Mouse (Mus musculus): ENCODE measurements around the gene Tbx2. TPM values are rescaled to one million over a fixed set of nuclear protein-coding genes. Genes with fewer than 3 reads are reported as not detected.

The Tbx2 gene
- polyA plus RNA-seq, 1 experiment from 2014 or later = 0.83 TPM

DNA sequence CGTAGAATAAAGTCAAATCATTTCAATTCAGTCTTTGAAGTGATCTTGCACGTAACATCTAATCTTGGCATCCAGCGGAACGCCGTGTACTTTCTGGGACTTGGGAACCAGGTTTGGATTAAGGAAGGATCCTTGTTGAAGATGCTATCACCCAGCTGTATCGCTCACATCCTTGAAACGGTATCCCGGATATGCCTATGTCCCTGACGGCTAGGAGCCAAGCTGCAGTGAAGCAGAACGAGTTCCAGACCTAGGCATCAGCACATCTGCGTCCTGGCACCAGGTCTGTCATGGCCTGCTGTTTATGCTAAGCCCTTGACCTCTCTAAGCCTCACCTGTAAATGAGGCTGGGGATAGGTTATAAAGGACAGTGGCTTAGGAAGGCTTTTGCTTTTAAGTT, 32.0 kb upstream of the Tbx2 start:
- WGBS = 54% methylated on average over 11 of the region's 11 CpGs
- DNase-seq = no peak
- Histone ChIP-seq H3K4me1 (ENCODE audit: control insufficient read depth, insufficient read depth, low read length) (no peaks in the 10 kb centered on the region), H3K27me3 (ENCODE audit: control insufficient read depth, insufficient read depth, low read length) (no peaks in the 10 kb centered on the region), H3K36me3 (ENCODE audit: control insufficient read depth, insufficient read depth, low read length) (no peaks in the 10 kb centered on the region), H3K4me2 (ENCODE audit: low read length) (no peak overlapping the region), H3K27ac (replicated peaks; ENCODE audit: low read depth, low read length) (no peak overlapping the region), H3K9ac (replicated peaks; ENCODE audit: low read length) (no peak overlapping the region), H3K4me3 (replicated peaks; ENCODE audit: low read depth, low read length) (no peak overlapping the region), H3K9me3 (ENCODE audit: control insufficient read depth, low read length) (no peaks in the 10 kb centered on the region)
- no peak for ATAC-seq (ENCODE audit: low FRiP score, low TSS enrichment)

DNA sequence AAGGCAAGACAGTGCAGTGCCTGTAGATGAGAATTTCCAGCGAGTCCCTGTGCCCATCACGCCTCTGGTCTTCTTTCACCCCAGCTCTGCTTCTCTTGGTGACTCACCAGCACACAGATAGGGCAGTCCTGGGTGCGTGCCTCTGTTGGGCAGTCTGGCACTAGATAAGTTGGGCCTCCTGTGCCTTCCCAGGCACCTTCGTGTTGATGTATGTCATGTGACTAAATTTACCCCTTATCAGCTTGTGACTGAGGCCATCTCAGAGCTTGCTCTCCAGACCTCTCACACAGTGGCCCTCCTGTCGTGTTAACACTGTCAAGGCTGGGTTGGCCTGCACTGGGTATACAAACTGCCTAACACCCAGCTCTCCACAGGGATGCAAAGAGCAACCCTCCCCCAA, 28.3 kb upstream of the Tbx2 start:
- Histone ChIP-seq H3K9me3 (ENCODE audit: control insufficient read depth, low read length) (no peaks in the 10 kb centered on the region), H3K4me1 (ENCODE audit: control insufficient read depth, insufficient read depth, low read length) (no peaks in the 10 kb centered on the region), H3K4me3 (replicated peaks; ENCODE audit: low read depth, low read length) (no peak overlapping the region), H3K27ac (replicated peaks; ENCODE audit: low read depth, low read length) (no peak overlapping the region), H3K27me3 (ENCODE audit: control insufficient read depth, insufficient read depth, low read length) (no peaks in the 10 kb centered on the region), H3K36me3 (ENCODE audit: control insufficient read depth, insufficient read depth, low read length) (no peaks in the 10 kb centered on the region), H3K9ac (replicated peaks; ENCODE audit: low read length) (no peak overlapping the region), H3K4me2 (ENCODE audit: low read length) (no peak overlapping the region)
- 81% methylated on average over 5 of the region's 5 CpGs for whole genome bisulfite sequencing
- ATAC-seq (ENCODE audit: low FRiP score, low TSS enrichment) = no peak
- no peak for DNase-seq

DNA sequence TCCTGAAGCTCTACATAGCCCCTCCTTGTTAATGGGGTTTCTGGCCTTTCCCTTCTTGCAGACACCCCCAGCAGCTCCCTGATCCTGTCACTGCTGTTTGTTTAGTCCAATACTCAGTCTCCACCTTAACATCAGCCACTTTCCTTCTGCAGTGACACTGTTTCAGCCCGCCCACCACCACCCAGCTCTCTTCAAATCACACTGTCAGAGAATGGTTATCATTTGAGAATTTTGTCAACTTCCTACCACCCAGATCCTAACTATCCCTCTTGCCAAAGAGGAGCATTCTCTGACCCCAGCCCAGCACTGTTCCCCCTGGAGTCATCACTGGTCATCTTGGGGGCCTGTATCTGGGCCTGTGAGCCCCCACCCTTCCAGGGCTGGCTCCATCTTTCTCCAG, 26.6 kb upstream of the Tbx2 start:
- no peak overlapping the region for H3K9ac ChIP-seq (replicated peaks; ENCODE audit: low read length)
- H3K9me3 ChIP-seq (ENCODE audit: control insufficient read depth, low read length) = no peaks in the 10 kb centered on the region
- no peak overlapping the region for H3K27ac ChIP-seq (replicated peaks; ENCODE audit: low read depth, low read length)
- 74% methylated on average over 1 of the region's 1 CpGs for WGBS
- no peak overlapping the region for H3K4me3 ChIP-seq (replicated peaks; ENCODE audit: low read depth, low read length)
- no peak for ATAC-seq (ENCODE audit: low FRiP score, low TSS enrichment)
- no peak overlapping the region for H3K4me2 ChIP-seq (ENCODE audit: low read length)
- no peaks in the 10 kb centered on the region for H3K27me3 ChIP-seq (ENCODE audit: control insufficient read depth, insufficient read depth, low read length)
- H3K36me3 ChIP-seq (ENCODE audit: control insufficient read depth, insufficient read depth, low read length) = no peaks in the 10 kb centered on the region
- DNase-seq = no peak
- H3K4me1 ChIP-seq (ENCODE audit: control insufficient read depth, insufficient read depth, low read length) = no peaks in the 10 kb centered on the region

DNA sequence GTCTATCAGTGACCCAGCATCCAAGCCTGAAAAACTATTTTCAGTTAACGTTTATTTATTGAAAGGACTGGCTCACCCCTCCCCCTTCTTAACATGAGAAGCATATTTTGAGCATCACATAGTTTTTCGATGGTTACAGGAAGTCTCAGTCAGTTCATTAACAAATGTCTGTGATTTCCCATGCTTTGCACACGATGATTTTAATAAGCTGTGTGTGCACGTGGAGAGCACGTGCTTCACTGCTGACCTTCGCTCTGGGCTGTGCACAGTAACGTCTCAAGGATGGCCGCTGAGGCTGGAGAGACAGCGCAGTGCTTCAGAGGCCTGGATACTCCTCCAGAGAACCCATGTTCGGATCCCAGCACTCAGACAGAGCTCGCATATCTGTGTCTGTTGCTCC, 25.0 kb upstream of the Tbx2 start:
- no peak for DNase-seq
- WGBS = 91% methylated on average over 11 of the region's 11 CpGs
- H3K27me3 ChIP-seq (ENCODE audit: control insufficient read depth, insufficient read depth, low read length) = no peaks in the 10 kb centered on the region

DNA sequence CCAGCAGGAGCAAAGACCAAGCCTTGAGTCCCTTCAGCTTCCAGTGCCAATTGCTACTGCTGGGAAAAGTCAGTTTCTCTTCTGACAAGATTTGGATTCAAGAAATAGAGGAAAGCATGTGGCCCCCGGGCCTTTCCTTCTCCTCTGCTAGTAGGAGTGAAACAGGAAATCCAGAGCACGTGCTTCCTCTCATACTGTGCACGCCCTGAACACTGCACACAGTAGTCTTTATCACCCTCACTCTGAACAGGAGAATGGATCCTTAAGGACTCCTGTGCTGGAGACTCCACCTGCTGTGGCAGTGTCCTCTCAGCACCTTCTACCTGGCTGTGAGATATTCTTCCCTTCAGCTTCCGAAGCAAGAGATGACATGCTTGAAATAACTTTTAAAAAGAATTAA, 21.1 kb upstream of the Tbx2 start:
- no peaks in the 10 kb centered on the region for H3K9me3 ChIP-seq (ENCODE audit: control insufficient read depth, low read length)
- H3K4me1 ChIP-seq (ENCODE audit: control insufficient read depth, insufficient read depth, low read length) = no peaks in the 10 kb centered on the region
- H3K36me3 ChIP-seq (ENCODE audit: control insufficient read depth, insufficient read depth, low read length) = no peaks in the 10 kb centered on the region
- H3K27ac ChIP-seq (replicated peaks; ENCODE audit: low read depth, low read length) = no peak overlapping the region
- ATAC-seq (ENCODE audit: low FRiP score, low TSS enrichment) = no peak
- DNase-seq = no peak
- H3K4me3 ChIP-seq (replicated peaks; ENCODE audit: low read depth, low read length) = no peak overlapping the region
- 86% methylated on average over 4 of the region's 4 CpGs for WGBS
- H3K9ac ChIP-seq (replicated peaks; ENCODE audit: low read length) = no peak overlapping the region
- H3K27me3 ChIP-seq (ENCODE audit: control insufficient read depth, insufficient read depth, low read length) = no peaks in the 10 kb centered on the region
- no peak overlapping the region for H3K4me2 ChIP-seq (ENCODE audit: low read length)

More for the DNA sequence above, 25.0 kb upstream of the Tbx2 start:
- Histone ChIP-seq H3K4me2 (ENCODE audit: low read length) (no peak overlapping the region), H3K9me3 (ENCODE audit: control insufficient read depth, low read length) (no peaks in the 10 kb centered on the region), H3K36me3 (ENCODE audit: control insufficient read depth, insufficient read depth, low read length) (no peaks in the 10 kb centered on the region), H3K9ac (replicated peaks; ENCODE audit: low read length) (no peak overlapping the region), H3K27ac (replicated peaks; ENCODE audit: low read depth, low read length) (no peak overlapping the region), H3K4me3 (replicated peaks; ENCODE audit: low read depth, low read length) (no peak overlapping the region), H3K4me1 (ENCODE audit: control insufficient read depth, insufficient read depth, low read length) (no peaks in the 10 kb centered on the region)
- ATAC-seq (ENCODE audit: low FRiP score, low TSS enrichment) = no peak

DNA sequence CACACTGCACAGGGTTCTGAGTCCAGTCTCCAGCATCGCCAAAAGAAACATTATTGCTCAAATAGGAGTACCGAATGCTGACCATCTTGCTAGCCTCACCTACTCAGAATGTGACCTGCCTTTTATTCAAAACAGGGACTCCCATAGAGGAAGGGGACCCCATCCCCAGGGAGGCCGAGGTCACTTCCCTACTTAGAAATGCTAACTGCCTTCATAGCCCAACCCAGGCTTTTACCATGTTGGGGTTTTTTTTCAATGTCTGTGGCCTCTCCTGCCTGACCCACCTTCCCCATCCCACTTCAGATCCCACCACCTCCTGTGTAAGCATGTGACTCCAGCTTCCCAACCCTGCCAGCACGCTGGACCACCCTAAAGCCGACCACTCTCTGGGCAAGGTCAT, 20.7 kb upstream of the Tbx2 start:
- 91% methylated on average over 5 of the region's 5 CpGs for WGBS

DNA sequence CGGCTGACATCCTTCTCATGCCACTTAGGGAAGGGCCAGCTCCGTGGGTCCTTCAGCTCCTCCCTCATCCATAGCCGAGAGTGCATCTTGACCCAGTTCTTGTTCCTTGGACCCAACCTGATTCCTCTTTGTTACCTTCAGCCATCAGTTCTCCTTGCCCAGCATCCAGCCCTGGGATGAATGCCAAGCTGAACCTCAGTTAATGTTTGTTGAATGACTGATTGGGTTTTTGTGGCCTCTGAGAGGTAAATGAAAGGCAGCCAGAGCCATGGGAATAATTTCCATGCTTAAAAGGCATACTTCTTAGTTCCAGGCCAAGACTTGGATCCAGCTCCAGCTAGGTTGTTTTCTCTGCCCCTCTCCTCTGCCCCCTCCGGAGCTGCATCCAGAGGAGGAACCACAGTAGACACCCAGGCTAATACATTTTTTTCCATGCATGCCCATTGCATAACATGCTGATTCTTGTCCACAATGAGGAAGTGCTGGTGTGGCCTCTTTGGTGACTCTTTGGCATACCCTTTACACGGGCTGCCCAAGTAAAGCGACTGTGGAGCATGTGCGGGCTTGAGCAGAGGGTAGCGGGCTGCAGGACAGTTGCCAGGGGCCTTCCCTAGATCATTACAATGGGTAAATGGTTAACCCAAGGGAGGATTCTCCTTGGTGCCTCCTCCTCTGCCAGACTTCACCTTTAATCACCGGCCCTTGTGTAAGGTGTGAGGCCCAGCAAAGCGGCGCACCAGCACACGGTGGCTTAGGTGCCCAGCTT, 20.0 kb upstream of the Tbx2 start:
- no peak for ATAC-seq (ENCODE audit: low FRiP score, low TSS enrichment)
- no peak for DNase-seq
- Histone ChIP-seq H3K4me2 (ENCODE audit: low read length) (no peak overlapping the region), H3K27ac (replicated peaks; ENCODE audit: low read depth, low read length) (no peak overlapping the region), H3K9ac (replicated peaks; ENCODE audit: low read length) (no peak overlapping the region), H3K4me1 (ENCODE audit: control insufficient read depth, insufficient read depth, low read length) (no peaks in the 10 kb centered on the region), H3K4me3 (replicated peaks; ENCODE audit: low read depth, low read length) (no peak overlapping the region), H3K9me3 (ENCODE audit: control insufficient read depth, low read length) (no peaks in the 10 kb centered on the region), H3K27me3 (ENCODE audit: control insufficient read depth, insufficient read depth, low read length) (no peaks in the 10 kb centered on the region), H3K36me3 (ENCODE audit: control insufficient read depth, insufficient read depth, low read length) (no peaks in the 10 kb centered on the region)
- WGBS = 91% methylated on average over 12 of the region's 12 CpGs

More for the DNA sequence above, 20.7 kb upstream of the Tbx2 start:
- H3K9ac ChIP-seq (replicated peaks; ENCODE audit: low read length) = no peak overlapping the region
- no peak for DNase-seq
- no peak overlapping the region for H3K4me3 ChIP-seq (replicated peaks; ENCODE audit: low read depth, low read length)
- H3K27ac ChIP-seq (replicated peaks; ENCODE audit: low read depth, low read length) = no peak overlapping the region
- H3K36me3 ChIP-seq (ENCODE audit: control insufficient read depth, insufficient read depth, low read length) = no peaks in the 10 kb centered on the region
- no peak overlapping the region for H3K4me2 ChIP-seq (ENCODE audit: low read length)
- ATAC-seq (ENCODE audit: low FRiP score, low TSS enrichment) = no peak
- H3K9me3 ChIP-seq (ENCODE audit: control insufficient read depth, low read length) = no peaks in the 10 kb centered on the region
- H3K27me3 ChIP-seq (ENCODE audit: control insufficient read depth, insufficient read depth, low read length) = no peaks in the 10 kb centered on the region
- no peaks in the 10 kb centered on the region for H3K4me1 ChIP-seq (ENCODE audit: control insufficient read depth, insufficient read depth, low read length)

DNA sequence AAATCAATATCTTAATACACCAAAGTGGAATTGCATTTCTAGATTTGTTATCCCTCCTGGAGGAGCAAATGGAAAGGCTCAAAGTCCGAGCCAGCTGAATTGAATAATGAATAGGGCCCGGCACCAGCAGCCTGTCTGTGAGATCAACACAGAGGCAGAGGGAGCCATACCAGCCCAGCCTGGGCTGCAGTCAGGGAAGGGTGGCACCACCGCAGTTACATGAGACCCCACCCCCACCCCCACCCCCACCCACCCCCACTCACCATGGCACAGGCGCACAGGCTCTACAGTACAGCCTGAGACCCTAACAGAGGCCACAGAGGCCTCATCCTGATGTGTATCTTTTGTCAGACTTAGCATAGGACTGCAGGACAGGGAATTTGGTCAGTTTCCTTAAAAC, 17.7 kb upstream of the Tbx2 start:
- no peak overlapping the region for H3K9ac ChIP-seq (replicated peaks; ENCODE audit: low read length)
- no peaks in the 10 kb centered on the region for H3K4me1 ChIP-seq (ENCODE audit: control insufficient read depth, insufficient read depth, low read length)
- H3K27me3 ChIP-seq (ENCODE audit: control insufficient read depth, insufficient read depth, low read length) = no peaks in the 10 kb centered on the region
- no peaks in the 10 kb centered on the region for H3K9me3 ChIP-seq (ENCODE audit: control insufficient read depth, low read length)
- no peak overlapping the region for H3K4me3 ChIP-seq (replicated peaks; ENCODE audit: low read depth, low read length)
- ATAC-seq (ENCODE audit: low FRiP score, low TSS enrichment) (no peak), DNase-seq (no peak)
- 46% methylated on average over 4 of the region's 4 CpGs for WGBS
- H3K4me2 ChIP-seq (ENCODE audit: low read length) = no peak overlapping the region
- H3K36me3 ChIP-seq (ENCODE audit: control insufficient read depth, insufficient read depth, low read length) = no peaks in the 10 kb centered on the region
- no peak overlapping the region for H3K27ac ChIP-seq (replicated peaks; ENCODE audit: low read depth, low read length)

DNA sequence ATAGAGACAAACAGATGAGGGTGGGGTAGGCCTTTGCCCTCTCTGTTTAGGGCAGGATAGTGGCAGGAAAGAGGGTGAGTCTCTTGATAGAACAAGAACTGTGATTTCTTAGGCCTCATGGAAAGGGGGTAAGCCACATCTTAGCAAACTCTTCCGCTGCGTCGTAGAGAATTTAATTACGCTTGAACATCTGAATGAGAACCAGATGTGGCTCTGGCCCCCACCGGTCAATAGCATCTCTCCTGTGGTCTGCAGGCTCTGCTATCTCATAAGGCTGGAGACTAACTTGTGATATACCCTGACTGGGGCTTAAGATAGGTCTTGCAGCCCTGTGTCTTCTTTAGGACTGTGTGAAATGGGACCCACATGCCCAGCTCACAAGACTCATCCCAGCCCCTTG, 15.9 kb upstream of the Tbx2 start:
- no peak overlapping the region for H3K27ac ChIP-seq (replicated peaks; ENCODE audit: low read depth, low read length)
- DNase-seq (no peak), ATAC-seq (ENCODE audit: low FRiP score, low TSS enrichment) (no peak)
- no peak overlapping the region for H3K9ac ChIP-seq (replicated peaks; ENCODE audit: low read length)
- no peaks in the 10 kb centered on the region; the same call in 1 of the 2 replicates for H3K27me3 ChIP-seq (ENCODE audit: control insufficient read depth, insufficient read depth, low read length)
- peaks cover 4% of the 10 kb centered on the region; the same call in 1 of the 2 replicates for H3K4me1 ChIP-seq (ENCODE audit: control insufficient read depth, insufficient read depth, low read length)
- no peak overlapping the region for H3K4me3 ChIP-seq (replicated peaks; ENCODE audit: low read depth, low read length)
- no peaks in the 10 kb centered on the region for H3K9me3 ChIP-seq (ENCODE audit: control insufficient read depth, low read length)
- no peak overlapping the region for H3K4me2 ChIP-seq (ENCODE audit: low read length)
- no peaks in the 10 kb centered on the region for H3K36me3 ChIP-seq (ENCODE audit: control insufficient read depth, insufficient read depth, low read length)
- 88% methylated on average over 5 of the region's 5 CpGs for WGBS

Data from midbrain, embryonic 14.5 days (tissue).